ENCODE assay signal across 19 mouse cellular contexts in genomic region chr11:17555276-17555675, GRCm38 (mm10).
DNase-seq lines count a peak whose midpoint lies in the region.
"Had no signal": no experiment of that assay in that cellular context is flagged by ENCODE, and none has a peak within 500 bp of the region (broad histone marks: within the 10 kb centered on the region; RNA-seq: fewer than 3 reads in every experiment).

No protein-coding gene starts in this region.

- DNase-seq in heart, postnatal 10 days = peak; percentile 2
- DNase-seq in heart, postnatal 4 days = no peak
- peak; percentile 12 to 28 for DNase-seq in kidney, postnatal 4 days
- DNase-seq in kidney, postnatal 25 days = no peak
- peak; percentile 77 for DNase-seq in Muller cell, postnatal 12 days (ENCODE audit: inconsistent ontology term)
- peak; percentile 6 for DNase-seq in forelimb bud, embryonic 11.5 days (ENCODE audit: low read depth, low spot score)
- no peak for DNase-seq in natural killer cell, adult 2 months (ENCODE audit: low spot score in 2 of 2)
- DNase-seq: adrenal gland, adult 2 months; adrenal gland, postnatal 36 days; cerebellum, adult 18-20 months; cerebellum, postnatal 10 days; gastrocnemius, adult 2 months; gastrocnemius, postnatal 36 days; heart, adult 18-20 months; layer of hippocampus, adult 9-11 months; liver, postnatal 0 days; right cerebral cortex, postnatal 4 days; thymus, adult 18-20 months; thymus, postnatal 25 days had no signal

- intact Hi-C loops in heart, postnatal 10 days (cut with DNase I) = no loop called here

Comparison
In these comparisons a context has a peak if more than half of its experiments do, and no peak if none do; other contexts are left out.
1. DNase-seq: peak in heart, postnatal 10 days (2 of 2), kidney, postnatal 4 days (2 of 2), Muller cell, postnatal 12 days (single experiment) and forelimb bud, embryonic 11.5 days (single experiment); none in heart, postnatal 4 days (single experiment), kidney, postnatal 25 days (0 of 2) and natural killer cell, adult 2 months (0 of 2).